Mouse (Mus musculus) kidney, postnatal 0 days (tissue): ENCODE measurements around the gene Sobp. TPM values are rescaled to one million over a fixed set of nuclear protein-coding genes. Genes with fewer than 3 reads are reported as not detected.

Source experiments
- ATAC-seq: fragments of 200-750 bp; cut with Nextera tagmentation; replicated peaks from 2 replicates; pipeline ENCODE4 v1.8.0; 2017; ENCODE audit warnings: low read depth, moderate number of reproducible peaks, moderate TSS enrichment, moderate library complexity; ENCODE audit not compliant: low FRiP score
- DNase-seq: peaks from one replicate; pipeline ENCODE4 v3.0.0-alpha.2; 2016; ENCODE audit warnings: low spot score
- H3K27ac ChIP-seq: fragments of 300-500 bp; sonication (generic); 2 replicates; pipeline ENCODE4 v1.5.1; 2014; ENCODE audit warnings: mild to moderate bottlenecking
- H3K27me3 ChIP-seq: fragments of 300-500 bp; sonication (generic); 2 replicates; pipeline ENCODE4 v1.6.1; 2014; ENCODE audit warnings: low read length, mixed read lengths; ENCODE audit not compliant: insufficient read depth
- H3K36me3 ChIP-seq: fragments of 300-500 bp; sonication (generic); 2 replicates; pipeline ENCODE4 v1.6.1; 2014; ENCODE audit warnings: low read length, mixed read lengths; ENCODE audit not compliant: insufficient read depth
- H3K4me1 ChIP-seq: fragments of 300-500 bp; sonication (generic); replicated peaks from 2 replicates; pipeline ENCODE4 v1.6.1; 2014; ENCODE audit warnings: antibody characterized with exemption, low read length, mixed read lengths; ENCODE audit not compliant: insufficient read depth
- H3K4me2 ChIP-seq: fragments of 300-500 bp; sonication (generic); 2 replicates; pipeline ENCODE4 v1.6.1; 2014; ENCODE audit warnings: mild to moderate bottlenecking, low read length, moderate library complexity, mixed read lengths
- H3K4me3 ChIP-seq: fragments of 300-500 bp; sonication (generic); replicated peaks from 2 replicates; pipeline ENCODE4 v1.5.1; 2014; ENCODE audit warnings: low read depth, low read length
- H3K9ac ChIP-seq: fragments of 300-500 bp; sonication (generic); 2 replicates; pipeline ENCODE4 v1.6.1; 2014; ENCODE audit warnings: low read depth, low read length
- H3K9me3 ChIP-seq: fragments of 300-500 bp; sonication (generic); replicated peaks from 2 replicates; pipeline ENCODE4 v1.6.1; 2016; ENCODE audit warnings: low read length, inconsistent platforms, mixed read lengths
- CTCF ChIP-seq: IDR thresholded peaks from 2 replicates; pipeline ENCODE4 v1.5.1; 2016; ENCODE audit warnings: antibody characterized with exemption, low read depth, mild to moderate bottlenecking, moderate library complexity
- WGBS: fragments of 180-500 bp; shearing (Covaris S2); extraction: QIAGEN DNeasy Blood & Tissue Kit; methylation state at CpG from one replicate; pipeline ENCODE4 v1.1.7; 2014; 5-methylcytosine and 5-hydroxymethylcytosine counted together
- polyA plus RNA-seq: library from polyadenylated mRNA; unstranded; fragments of >200 nt; fragmentation: Nextera tagmentation; extraction: Ambion mirVana; gene quantifications from 2 replicates; pipeline ENCODE4 v1.2.1, GENCODE M21; 2015

Sobp gene
- polyA plus RNA-seq, 1 experiment from 2014 or later = 1.2 TPM

DNA sequence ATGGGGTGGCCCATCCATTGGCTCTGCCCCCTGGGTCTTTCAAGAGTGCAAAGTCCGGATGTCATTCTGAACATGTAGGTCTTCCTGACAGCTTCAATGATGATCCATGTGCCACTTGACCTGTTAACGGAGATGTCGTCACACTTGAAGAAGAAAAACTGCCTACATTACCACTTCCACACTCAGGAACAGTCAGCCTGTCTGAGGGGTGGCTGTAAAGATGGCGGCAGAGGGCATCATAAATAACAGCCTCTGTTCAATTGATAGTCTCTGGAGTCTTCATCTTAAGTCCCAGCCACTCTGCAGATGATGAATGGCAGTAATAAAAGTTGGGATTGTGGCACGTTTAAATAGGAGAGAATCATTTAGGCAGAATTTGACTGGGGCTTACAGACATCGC is 87.4 kb downstream of the Sobp start:
- Histone ChIP-seq H3K27ac (no peak overlapping the region), H3K4me3 (no peak overlapping the region), H3K27me3 (no peaks in the 10 kb centered on the region), H3K9ac (no peak overlapping the region), H3K4me2 (no peak overlapping the region), H3K4me1 (no peaks in the 10 kb centered on the region), H3K9me3 (no peaks in the 10 kb centered on the region), H3K36me3 (no peaks in the 10 kb centered on the region)
- DNase-seq (no peak), ATAC-seq (no peak)
- WGBS = 48% methylated on average over 6 of the region's 6 CpGs
- no peak for TF ChIP-seq CTCF

- no peak overlapping the region for H3K4me3 ChIP-seq
- WGBS = 42% methylated on average over 6 of the region's 6 CpGs
- H3K27ac ChIP-seq = no peak overlapping the region
- no peaks in the 10 kb centered on the region for H3K36me3 ChIP-seq
- no peak overlapping the region for H3K9ac ChIP-seq
- no peak for TF ChIP-seq CTCF
- H3K4me1 ChIP-seq = no peaks in the 10 kb centered on the region
- ATAC-seq = no peak
- H3K9me3 ChIP-seq = no peaks in the 10 kb centered on the region
- no peak for DNase-seq
- H3K4me2 ChIP-seq = no peak overlapping the region
- no peaks in the 10 kb centered on the region for H3K27me3 ChIP-seq
Observed at GRCm38 (mm10) chr10:43084087-43084366, 90.3 kb downstream of the Sobp start.

- Histone ChIP-seq H3K4me2 (no peak overlapping the region), H3K27me3 (no peaks in the 10 kb centered on the region), H3K4me3 (no peak overlapping the region), H3K9me3 (no peaks in the 10 kb centered on the region), H3K36me3 (no peaks in the 10 kb centered on the region), H3K4me1 (no peaks in the 10 kb centered on the region), H3K27ac (no peak overlapping the region), H3K9ac (no peak overlapping the region)
- WGBS = 69% methylated on average over 8 of the region's 9 CpGs
- DNase-seq = no peak
- TF ChIP-seq CTCF = no peak
- ATAC-seq = no peak
Observed at GRCm38 (mm10) chr10:43083288-43084086, 90.8 kb downstream of the Sobp start.

DNA sequence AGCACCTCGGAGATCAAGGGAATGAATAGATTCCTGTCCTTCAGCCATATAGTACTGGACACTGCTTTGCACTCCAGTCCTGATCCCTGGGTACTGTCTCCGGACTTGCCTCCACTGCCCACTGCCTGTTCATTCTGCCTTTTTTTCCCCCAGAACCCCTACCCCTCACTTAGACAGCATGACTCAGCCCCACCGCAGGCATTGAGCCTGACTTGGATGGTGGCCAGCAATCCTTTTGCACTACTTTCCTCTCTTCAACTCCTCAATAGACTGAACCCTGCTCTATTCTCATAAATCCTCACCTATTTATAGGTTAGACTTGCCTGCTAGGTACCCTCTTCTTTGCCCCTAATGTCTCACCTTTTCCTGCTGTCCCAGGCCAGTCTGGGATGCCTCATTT is 93.0 kb downstream of the Sobp start:
- 80% methylated on average over 3 of the region's 3 CpGs for WGBS
- H3K27ac ChIP-seq = no peak overlapping the region
- H3K36me3 ChIP-seq = no peaks in the 10 kb centered on the region
- no peak overlapping the region for H3K9ac ChIP-seq
- no peaks in the 10 kb centered on the region for H3K9me3 ChIP-seq
- H3K4me1 ChIP-seq = no peaks in the 10 kb centered on the region
- TF ChIP-seq CTCF = no peak
- no peaks in the 10 kb centered on the region for H3K27me3 ChIP-seq
- DNase-seq (no peak), ATAC-seq (no peak)
- no peak overlapping the region for H3K4me2 ChIP-seq
- no peak overlapping the region for H3K4me3 ChIP-seq

DNA sequence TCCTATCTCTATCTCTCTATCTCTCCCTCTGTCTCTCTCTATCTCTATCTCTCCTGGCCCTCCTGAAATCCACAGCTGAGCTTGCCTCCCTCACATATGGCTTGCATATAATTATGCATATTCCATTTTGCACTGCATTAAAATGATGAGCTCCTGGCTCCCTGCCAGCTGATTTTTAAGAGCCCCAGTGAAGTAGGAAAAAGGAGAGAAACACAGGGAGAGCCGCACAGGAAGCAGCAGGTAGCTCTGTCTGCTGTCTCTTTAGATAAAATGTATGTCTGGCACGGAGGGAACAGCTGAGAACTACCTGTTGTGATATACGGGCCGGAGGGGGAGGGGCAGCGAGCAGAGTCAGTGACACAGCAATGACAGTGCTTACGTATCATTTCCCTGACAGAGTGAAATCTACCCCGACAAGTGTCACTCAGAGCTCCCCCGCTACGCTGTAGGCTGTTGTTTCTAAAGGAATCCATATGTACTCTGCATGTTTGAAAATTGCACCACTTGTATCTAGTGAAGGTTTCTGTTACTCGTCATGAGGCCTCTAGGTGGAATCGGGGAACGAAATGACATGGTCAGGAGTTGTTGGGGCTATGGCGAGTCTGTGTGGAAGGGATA is 98.7 kb downstream of the Sobp start:
- Histone ChIP-seq H3K9me3 (no peaks in the 10 kb centered on the region), H3K36me3 (no peaks in the 10 kb centered on the region), H3K27me3 (no peaks in the 10 kb centered on the region), H3K9ac (no peak overlapping the region), H3K27ac (no peak overlapping the region), H3K4me3 (no peak overlapping the region), H3K4me1 (no peaks in the 10 kb centered on the region), H3K4me2 (no peak overlapping the region)
- no peak for ATAC-seq
- WGBS = 74% methylated on average over 13 of the region's 13 CpGs
- DNase-seq = no peak
- no peak for TF ChIP-seq CTCF

DNA sequence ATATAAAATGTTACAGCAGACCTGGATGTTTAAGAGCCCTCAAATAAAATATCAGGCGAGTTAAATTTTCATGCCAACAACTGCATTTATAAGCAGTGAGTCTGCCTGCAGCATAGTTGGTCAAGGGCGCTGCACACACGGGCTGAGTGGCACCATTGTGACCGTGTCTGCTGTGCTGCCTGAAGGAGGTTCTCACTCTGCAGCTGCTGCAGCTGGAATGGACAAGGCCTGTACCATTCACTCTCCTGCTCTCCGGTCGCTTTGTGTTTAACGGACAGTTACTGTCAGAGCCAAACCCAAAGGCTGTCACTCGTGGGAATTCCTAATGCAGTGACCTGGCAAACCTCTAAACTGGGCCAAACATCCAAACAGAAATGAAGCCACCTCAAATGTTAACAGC is 101.0 kb downstream of the Sobp start:
- Histone ChIP-seq H3K36me3 (no peaks in the 10 kb centered on the region), H3K4me1 (no peaks in the 10 kb centered on the region), H3K27ac (no peak overlapping the region), H3K4me2 (no peak overlapping the region), H3K9ac (no peak overlapping the region), H3K9me3 (no peaks in the 10 kb centered on the region), H3K4me3 (no peak overlapping the region), H3K27me3 (no peaks in the 10 kb centered on the region)
- DNase-seq (no peak), ATAC-seq (no peak)
- WGBS = 63% methylated on average over 8 of the region's 8 CpGs
- no peak for TF ChIP-seq CTCF
